Mouse (Mus musculus) heart, postnatal 25 days (tissue): Measurements from ENCODE around the gene Jarid2. TPM values are rescaled to one million over a fixed set of nuclear protein-coding genes. Genes with fewer than 3 reads are reported as not detected.

Experiments
- DNase-seq: peaks from one replicate; pipeline ENCODE4 v3.0.0; 2022; ENCODE audit warnings: low spot score
- intact Hi-C: fragments of 180-260 bp; cut with DNase I; formaldehyde crosslinking; loops from one replicate; pipeline ENCODE4 v1.15.1; 2025
- total RNA-seq, 2 experiments: library from RNA; stranded (reverse); gene quantifications; 2 replicates each; pipeline ENCODE4 v1.2.3; 2021

The Jarid2 gene
- total RNA-seq, 2 experiments from 2014 or later, result 32.5 to 33.2 TPM

GRCm38 (mm10) chr13:44939326-44940035 is 210.2 kb downstream of the Jarid2 start:
- intact Hi-C loops, result no loop called here
- DNase-seq, result no peak

DNA sequence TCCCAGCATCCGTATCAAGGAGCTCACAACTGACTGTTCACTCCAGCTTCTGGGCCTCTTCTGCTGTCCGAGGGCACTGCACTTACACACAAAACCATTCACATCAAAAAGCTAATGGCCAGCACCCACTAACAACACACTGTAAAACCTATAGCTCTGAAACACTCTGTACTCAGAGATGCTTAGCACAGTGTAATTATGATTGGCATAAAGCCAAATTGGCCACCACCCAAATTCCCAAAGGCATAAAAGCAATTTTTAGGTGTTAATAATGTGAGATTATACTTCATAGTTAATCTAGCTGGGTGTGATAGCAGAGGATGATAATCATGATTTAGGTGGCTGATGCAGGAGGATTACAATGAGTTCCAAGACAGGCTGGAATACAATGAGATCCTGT is 214.3 kb downstream of the Jarid2 start:
- intact Hi-C loops, result no loop called here
- no peak for DNase-seq

GRCm38 (mm10) chr13:44946880-44947635 is 217.8 kb downstream of the Jarid2 start:
- intact Hi-C loops, result no loop called here
- DNase-seq, result no peak

GRCm38 (mm10) chr13:44948320-44949250 is 219.3 kb downstream of the Jarid2 start:
- no peak for DNase-seq
- intact Hi-C loops, result no loop called here

- intact Hi-C loops, result loop anchor here (5.0 kb wide), 3 partner anchors 40 to 220 kb away; no protein-coding TSS in a partner anchor
- DNase-seq, result no peak
These were observed 223.3 kb downstream of the Jarid2 start for GRCm38 (mm10) chr13:44952393-44953086.

DNA sequence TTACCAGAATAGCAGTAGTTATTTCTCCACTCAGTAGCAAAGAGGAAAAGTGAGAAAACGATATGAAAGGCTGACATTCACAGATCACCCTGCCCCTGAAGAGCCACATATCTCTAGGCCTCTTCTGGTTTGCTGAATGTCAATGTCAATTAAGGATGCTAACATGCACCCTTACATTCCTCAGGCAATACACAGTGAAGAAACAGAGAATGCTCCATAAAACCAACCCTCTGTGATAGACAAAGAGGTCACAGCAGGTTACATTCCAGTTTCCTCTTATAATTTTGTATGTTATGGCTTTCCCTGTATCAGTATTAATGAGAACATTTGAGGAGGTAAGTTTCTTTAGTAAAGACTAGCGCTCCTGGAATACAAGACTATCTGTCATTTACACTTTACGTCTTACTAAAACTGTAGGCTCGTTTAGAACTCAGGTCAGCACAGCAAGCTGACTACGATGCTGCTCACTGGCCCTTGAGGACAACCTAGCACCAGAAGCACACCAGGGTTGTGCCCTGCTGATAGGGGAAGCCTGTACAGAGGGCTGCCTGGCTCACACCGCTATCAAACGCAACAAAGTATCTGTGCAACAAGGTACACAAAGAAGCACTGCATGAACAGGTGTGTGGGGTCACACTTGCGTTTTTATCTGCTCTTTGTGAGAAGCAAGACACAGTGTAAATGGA is 224.4 kb downstream of the Jarid2 start:
- intact Hi-C loops, result loop anchor here (5.0 kb wide), 3 partner anchors 41 to 221 kb away; no protein-coding TSS in a partner anchor
- DNase-seq, result no peak

DNA sequence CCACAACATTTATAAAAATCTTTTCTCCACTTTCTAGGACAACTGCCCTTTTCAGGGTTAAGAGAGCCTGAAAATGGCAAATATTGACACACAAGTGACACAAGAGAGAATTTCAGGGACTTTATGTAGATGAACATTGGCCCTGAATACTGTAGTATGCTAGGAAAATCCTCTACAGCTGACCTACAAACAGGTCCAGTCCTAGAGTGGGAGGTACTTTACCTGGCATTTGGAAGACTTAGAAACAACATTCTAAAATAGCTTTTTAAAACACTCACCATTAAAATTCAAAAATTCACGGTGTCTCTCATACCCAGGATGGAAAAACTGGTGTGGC is 224.9 kb downstream of the Jarid2 start:
- no peak for DNase-seq
- intact Hi-C loops, result loop anchor here (5.0 kb wide), 3 partner anchors 42 to 222 kb away; no protein-coding TSS in a partner anchor

DNA sequence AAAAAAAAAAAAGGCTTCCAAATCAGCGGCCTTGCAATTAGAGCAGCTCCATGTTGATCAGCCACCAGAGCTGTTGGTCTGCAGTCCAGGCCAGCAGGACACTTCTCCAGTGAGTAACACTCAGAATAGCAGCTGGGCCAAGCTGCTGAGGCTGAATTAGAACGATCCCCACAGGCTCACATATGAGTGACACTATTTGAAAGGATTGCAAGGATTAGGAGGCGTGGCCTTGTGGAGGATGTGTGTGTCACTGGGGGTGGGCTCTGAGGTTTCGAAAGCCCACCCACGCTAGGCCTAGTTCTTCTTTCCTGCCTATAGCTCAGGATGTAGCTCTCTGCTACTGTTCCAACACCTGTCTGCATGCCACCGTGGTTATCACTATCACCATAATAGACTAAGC is 226.5 kb downstream of the Jarid2 start:
- intact Hi-C loops, result no loop called here
- DNase-seq, result no peak

DNA sequence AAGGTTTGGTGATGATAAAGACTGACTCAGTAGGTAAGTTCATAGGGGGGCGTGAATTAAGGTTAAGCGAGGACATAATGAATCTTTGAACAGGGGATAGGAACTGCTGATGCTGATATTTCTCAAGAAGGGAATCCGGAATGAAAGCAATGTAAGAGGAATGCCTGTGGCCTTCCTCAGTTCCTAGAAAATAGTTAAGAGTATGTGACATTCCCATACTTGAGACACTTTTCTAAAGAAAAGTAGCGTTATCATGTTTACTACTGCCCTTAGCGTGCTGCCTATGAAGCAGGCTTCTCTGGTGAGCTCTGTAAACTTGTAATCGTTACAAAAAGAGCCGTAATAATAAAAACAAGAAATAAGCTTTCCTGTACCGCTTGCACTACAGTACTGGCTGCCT is 227.8 kb downstream of the Jarid2 start:
- intact Hi-C loops, result no loop called here
- DNase-seq, result no peak

GRCm38 (mm10) chr13:44960542-44961291 is 231.4 kb downstream of the Jarid2 start:
- DNase-seq, result no peak

More at GRCm38 (mm10) chr13:44960542-44961291, 231.4 kb downstream of the Jarid2 start:
- intact Hi-C loops, result loop anchor here (5.0 kb wide), 1 partner anchor 1098 kb away; no protein-coding TSS in a partner anchor
